Mouse (Mus musculus) liver, adult 2 months (tissue): ENCODE results near the gene Sacs.

ENCODE experiments used
- CTCF ChIP-seq: fragments of 200-500 bp; IDR thresholded peaks from 2 replicates; pipeline ENCODE4 v1.5.1; 2011; ENCODE audit warnings: low read depth, low read length, control low read depth
- POLR2A ChIP-seq: fragments of 200-500 bp; IDR thresholded peaks from 2 replicates; pipeline ENCODE4 v1.6.1; 2011; ENCODE audit warnings: low read length, control low read depth; ENCODE audit not compliant: insufficient read depth; ENCODE audit errors: extremely low read depth

DNA sequence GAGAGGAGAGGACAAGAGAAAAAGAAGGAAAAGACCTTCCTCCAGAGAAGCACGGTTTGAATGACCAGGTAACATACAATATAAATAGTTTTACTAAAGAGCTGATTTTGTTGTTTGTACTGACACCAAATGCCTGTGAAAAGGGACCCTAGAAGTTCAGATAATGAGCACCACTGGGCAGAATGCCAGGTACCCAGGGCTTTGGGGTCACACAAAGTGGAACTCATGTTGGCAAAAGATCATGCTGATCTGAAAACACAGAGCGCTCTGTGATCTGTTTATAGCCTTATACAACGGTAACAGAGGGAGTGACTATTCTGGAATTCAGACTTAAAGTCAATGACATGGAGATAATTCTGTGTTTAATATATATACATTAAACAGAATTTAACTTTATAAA lies 108.2 kb downstream of the Sacs start:
- TF ChIP-seq POLR2A (no peak), CTCF (no peak)
